Mouse (Mus musculus): ENCODE data around the gene 1600015I10Rik.
"Not testable (repeated sequence)": the region's sequence is repeated elsewhere in the genome, so short reads cannot be mapped to it uniquely, and the experiment has no call there.

The 1600015I10Rik gene

DNA sequence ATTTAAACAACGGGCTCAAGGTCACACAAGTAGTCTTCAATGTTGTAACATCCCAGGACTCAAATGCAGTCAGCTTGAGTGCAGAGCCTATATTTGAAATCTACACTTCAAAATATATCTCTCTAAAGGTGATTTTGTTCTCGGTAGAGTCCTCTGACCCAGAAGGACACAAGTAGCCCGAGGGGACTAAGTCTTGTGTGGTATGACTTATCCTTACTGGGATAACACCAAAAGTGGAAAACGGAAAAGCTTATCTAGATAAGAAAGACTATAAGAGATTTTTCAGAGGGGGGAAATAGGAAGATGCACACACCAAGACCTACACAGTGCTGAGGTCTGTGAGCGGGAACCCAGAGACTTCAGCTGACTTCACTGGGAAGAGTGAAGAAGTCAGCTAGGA lies at the start of gene 1600015I10Rik:
Gene 1600015I10Rik, plus strand, starts transcription at position 301 of the 400 bp plus-strand sequence.
- no peak for DNase-seq (ENCODE audit: low read depth, low spot score)

DNA sequence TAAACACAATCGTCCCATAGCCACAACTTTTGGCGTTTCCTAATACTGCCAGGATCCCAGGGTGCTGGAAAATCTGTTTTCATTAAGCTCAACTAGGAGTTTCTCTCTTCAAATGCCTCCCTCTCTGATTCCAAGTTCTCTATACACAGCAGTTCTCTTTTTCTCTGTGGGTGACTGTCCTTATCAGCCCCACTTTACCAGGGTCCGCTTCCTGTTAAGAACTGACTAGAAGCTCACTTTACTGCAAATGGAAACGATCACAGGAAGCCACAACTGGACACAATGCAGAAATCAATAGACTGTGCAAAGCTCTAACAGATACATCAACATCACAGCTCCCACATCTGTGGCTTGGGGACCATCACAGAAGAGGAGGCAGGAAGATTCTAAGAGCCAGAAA lies 35.5 kb upstream of the 1600015I10Rik start:
- DNase-seq (ENCODE audit: low read depth, low spot score): no peak

DNA sequence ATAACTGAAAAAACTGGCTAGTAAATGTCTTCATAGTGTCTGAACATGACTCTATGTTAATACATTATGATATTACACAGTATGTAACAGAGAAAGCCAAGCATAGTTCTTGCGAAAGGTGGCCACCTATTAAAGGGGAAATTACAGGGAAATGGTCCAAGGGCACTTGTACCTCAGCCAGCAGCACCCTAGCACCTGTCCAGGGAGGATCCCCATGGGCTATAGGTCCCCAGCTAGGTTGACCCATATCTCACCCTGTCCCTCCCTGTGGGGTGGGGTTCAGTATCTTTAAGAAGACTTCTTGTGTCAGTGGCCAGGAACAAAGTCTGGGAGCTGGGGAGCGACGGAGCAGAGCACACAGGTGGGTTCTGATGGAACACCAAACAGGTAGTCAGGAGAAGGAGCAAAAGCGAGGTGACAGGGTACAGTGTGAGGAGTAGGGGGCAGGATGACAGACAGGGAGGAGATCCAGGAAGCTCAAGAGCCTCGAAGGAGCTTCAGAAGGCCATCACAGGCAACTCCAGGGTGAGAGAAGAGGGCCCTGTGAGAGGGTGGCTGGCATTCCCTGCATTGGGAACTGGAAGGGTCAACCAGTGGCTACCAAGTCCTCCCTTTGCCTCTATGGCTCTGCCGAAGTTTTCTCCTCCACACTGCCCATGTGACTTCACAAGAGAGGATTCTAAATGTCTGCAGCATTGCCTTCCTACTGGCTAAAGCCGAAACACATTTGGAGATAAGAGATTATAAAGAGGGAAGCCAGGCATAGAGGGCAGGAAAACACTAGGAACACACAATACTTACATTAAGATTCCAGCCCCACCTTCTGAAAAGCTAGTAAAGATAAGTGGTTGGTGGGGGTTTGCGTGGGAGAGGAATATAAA lies 34.5 kb upstream of the 1600015I10Rik start:
- no peak for DNase-seq (ENCODE audit: low read depth, low spot score)

DNA sequence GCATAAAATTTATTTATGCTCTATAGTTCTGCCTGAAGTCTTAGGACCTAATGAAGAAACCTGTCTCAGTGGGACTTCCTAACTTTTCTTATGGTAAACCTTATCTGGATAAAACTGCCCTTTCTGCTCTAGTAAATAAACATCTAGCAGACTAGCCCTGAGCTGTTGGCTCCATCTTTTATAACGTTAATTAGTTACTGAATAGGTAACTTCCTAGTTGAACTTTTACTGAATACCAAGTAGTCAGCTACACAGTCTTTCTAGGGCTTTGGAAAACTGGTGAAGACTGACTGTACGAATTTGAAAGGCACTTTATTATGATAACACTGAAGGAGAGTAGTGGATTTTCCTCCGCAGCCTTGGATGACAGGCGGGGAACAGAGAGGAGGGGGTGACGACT lies 33.8 kb upstream of the 1600015I10Rik start:
- DNase-seq (ENCODE audit: low read depth, low spot score): no peak

DNA sequence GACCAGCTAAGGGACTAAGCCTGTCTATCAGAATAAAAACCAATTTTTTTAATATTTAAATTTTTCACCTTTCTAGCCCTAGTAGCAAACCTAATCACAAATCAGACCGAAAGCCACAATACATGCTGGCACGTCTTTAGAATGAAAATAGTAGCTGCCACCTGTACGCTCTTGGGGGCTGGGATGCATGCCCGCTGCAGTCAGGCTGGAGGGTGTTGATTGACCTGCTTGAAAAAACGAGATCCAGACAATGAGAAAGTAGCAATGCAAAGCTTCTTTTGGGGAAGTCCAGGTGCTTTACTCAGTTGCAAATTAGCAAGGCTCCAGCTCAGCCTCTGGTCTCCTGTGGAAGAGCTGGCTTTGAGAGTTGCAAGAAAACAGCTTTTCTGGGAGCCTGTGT lies 32.7 kb upstream of the 1600015I10Rik start:
- no peak for DNase-seq (ENCODE audit: low read depth, low spot score)

DNA sequence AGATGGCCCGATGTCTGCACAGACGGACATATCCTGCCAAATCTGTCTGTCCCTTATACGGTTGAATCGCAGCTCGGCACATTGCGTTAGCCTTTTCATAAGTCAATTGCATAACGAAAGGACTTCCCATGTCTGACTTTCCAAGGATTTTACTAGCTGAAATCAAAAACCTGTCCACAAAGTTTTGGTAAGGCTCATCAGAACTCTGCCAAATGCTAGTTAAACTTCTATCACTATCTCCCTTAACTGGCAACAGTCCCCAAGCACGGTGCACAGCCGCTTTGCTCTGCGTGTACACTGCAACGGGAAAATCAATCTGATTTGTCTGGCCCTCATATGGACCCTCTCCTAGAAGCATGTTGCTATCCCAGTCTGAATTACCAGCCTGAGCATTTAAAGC lies 28.4 kb upstream of the 1600015I10Rik start:
- DNase-seq (ENCODE audit: low read depth, low spot score): not testable (repeated sequence)

DNA sequence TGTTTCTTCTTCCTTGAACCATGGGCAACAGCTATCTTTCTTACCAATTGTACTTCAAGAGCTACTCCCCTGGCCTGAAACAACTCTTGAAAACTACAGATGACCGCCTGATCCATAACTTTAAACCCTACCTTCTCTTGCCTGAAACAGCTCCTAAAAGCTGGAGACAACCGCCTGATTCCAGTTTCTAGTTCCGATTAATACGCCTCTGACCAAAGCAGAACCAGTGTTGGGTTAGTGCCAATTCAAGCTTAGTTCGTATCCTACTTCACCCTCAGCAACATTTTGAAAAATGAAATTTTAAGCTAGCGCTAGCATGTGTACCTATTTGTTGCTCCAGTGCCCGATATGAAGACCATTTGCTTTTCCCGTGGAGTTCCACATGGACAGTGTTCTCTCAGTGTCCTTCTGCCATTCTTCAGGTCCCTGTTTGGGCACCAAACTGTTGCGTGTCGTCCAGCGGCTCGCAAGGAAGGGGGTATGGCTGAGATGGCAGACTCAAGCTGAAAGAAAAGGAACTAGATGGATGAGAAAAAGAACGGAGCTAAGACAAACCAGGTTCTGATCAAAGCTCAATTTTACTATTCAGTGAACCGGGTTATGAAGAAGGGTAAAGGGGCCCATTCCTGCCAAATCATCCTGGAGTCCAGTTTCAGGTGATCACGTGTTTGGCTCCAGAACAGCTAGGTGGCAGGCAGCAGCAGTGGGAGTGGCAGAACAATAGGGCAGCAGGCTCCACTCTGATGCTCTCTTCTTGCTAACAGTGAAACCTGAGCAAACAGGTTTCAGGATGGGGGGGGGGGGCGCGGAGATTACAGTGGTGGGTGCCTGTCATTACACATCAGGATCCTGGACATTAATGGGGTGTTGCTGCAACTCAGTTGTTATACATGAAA lies 26.9 kb upstream of the 1600015I10Rik start:
- no peak for DNase-seq (ENCODE audit: low read depth, low spot score)

DNA sequence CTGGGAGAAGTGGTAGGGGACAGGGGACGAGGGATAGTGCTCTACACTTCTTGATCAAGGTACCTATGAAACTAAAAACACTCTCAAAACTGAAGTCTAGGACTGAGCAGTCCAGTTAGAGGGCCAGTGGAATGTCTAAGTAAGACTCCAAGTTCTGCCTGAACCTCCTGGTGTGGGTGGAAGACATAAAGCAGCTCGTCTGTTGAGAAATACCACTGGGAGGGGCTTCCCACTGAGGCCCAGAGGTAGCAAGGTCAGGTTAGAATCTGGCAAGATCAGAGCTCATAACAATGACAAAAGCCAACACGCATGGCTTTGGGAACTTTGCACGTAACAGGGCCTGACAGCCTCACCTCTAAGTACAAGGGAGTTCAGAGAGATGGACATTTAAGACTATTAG lies 26.3 kb upstream of the 1600015I10Rik start:
- no peak for DNase-seq (ENCODE audit: low read depth, low spot score)

DNA sequence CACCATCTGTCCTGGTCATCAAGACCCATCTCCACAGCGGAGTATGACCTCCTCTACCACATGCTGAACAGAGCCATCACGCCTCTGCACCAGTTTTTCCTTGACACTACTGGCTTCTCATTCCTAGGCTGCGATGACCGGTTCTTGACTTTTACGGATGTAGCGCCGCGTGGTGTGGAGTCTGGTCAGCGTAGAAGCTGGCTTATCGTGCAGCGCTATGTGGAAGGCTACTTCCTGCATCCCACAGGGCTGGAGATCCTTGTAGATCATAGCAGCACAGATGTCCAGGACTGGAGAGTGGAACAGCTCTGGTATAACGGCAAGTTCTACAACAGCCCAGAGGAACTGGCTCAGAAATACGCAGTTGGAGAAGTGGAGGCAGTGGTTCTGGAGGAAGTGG lies 24.1 kb upstream of the 1600015I10Rik start:
- DNase-seq (ENCODE audit: low read depth, low spot score): no peak

DNA sequence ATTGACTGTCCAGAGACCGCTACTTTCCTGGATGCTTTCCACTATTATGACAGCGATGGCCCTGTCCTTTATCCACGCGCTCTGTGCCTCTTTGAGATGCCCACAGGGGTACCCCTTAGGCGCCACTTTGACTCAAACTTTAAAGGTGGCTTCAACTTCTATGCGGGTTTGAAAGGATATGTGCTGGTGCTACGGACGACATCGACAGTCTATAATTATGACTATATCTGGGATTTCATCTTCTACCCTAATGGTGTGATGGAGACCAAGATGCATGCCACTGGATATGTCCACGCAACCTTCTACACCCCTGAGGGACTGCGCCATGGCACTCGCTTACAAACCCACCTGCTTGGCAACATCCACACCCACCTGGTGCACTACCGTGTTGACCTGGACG lies 23.3 kb upstream of the 1600015I10Rik start:
- no peak for DNase-seq (ENCODE audit: low read depth, low spot score)

DNA sequence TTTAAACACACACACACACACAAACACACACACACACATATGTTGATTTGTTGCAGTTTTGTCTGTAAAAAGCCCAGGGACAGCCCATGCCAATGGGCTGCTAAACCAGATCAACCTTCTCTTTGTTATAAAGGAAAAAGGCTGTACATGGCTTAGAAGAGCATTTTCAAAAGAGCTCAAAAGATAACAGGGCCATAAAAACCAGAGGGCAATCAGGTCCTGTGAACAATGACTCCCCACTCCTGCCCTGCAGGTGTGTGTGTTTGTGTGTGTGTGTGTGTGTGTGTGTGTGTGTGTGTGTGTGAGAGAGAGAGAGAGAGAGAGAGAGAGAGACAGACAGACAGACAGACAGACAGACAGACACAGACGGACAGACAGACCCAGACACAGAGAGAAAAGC lies 20.5 kb upstream of the 1600015I10Rik start:
- DNase-seq (ENCODE audit: low read depth, low spot score): no peak

DNA sequence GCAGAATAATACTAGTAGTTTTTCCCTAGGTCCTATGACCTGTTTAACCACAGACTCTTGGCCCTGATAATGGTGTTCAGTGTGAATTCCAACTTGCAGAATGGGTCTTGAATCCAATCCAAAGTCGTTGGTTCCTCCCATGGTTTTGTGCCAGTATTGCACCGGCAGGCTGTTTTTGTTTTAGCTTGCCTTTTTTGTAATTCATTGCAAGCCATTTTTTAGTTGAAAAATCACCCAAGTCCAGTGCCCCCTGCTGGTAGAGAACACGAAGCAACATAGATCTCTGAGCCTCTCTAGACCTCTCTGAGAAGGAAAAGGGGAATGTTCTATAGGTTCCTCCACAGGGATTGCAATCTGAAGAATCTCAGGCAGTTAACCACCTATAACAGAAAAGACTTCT lies 17.7 kb upstream of the 1600015I10Rik start:
- peak; percentile 72 for DNase-seq (ENCODE audit: low read depth, low spot score)

DNA sequence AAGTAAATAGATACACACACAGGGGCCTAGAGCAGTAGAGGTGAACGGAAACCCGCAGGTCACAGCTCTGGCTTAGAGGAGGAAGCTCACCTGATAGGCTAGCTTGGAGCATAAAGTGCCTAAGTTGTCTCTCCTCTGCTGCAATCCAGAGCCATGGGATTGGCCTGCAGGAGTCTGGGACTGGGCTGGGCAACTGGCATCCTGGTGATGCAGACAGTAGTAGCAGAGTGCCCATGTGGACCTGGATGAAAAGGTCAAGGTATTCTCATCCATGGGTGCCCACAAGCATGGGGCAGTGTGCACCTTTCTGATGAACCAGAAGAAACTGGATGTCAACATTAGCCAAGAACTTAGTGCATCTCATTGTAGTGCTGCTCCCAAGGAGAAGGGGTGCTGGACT lies 16.1 kb upstream of the 1600015I10Rik start:
- DNase-seq (ENCODE audit: low read depth, low spot score): no peak

DNA sequence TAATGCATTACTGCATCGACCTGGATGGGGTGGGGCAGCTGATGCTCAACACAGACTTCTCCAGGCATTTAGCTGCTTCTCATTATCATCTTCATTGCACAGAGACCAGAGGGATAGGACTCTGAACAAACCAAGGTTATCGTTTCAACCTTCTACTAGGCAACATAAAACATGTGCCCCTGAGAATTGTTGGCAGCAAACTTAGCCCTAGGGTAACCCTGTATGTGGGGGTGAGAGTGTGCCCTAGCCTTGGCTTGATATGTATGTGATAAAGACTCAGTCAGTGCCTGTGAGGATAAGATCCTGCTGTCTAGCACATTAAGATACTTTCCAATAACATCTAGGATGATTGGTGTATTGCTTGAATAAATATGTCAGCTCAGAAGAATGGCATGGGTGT lies 19.9 kb downstream of the 1600015I10Rik start:
- no peak for DNase-seq (ENCODE audit: low read depth, low spot score)

DNA sequence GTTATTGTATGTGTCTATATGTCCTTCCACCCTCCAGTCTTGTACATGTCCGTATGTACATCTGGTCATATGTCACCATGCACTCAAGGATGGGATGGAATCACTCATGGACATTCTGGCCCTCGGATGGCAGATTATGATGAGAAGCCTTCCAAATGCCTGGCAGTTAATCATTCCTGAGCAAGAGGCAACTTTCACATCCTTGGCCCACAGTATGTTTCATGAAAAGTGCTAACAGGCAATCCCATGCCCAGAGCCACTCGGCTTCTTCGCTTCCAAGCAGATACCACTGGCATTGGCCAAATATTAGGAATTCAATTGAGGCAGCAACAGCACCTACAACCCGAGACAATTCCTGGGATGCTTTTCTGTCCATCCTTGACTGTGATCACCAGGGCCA lies 21.0 kb downstream of the 1600015I10Rik start:
- no peak for DNase-seq (ENCODE audit: low read depth, low spot score)

DNA sequence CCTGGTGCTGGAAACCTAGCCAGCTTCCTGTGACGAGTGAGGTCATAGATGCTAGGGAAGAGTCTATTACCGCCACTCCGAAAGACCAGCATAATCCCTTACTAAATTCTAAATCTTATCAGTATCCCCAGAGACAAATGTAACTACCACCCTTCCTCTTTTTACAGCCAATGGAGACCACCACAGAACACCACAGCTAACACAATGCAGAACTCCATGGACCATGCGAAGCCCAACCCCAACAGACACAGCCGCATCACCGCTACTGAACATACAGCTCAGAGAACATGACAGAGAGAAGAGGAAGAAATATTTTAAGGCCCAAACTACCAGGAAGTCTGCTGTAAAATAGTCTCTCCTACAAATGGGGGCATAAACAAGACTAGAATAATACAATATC lies 21.9 kb downstream of the 1600015I10Rik start:
- no peak for DNase-seq (ENCODE audit: low read depth, low spot score)

DNA sequence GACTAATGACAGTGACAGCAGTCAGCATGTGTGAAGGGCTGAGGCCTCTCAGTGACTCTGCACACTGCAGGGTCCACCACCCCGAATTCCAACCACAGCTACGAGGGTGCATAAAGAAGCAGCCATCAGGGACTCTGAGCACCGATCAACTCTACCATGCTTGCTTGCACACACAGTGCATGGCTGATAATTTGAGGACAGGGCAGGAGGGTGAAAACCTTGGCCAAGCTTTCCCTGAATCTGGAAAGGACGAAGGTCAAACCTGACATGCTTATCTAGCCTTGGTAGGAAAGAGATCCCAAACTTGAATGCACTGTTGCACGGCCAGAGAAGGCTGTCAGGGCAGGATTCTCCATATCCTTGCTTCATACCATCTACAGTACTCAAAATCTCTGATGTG lies 23.5 kb downstream of the 1600015I10Rik start:
- no peak for DNase-seq (ENCODE audit: low read depth, low spot score)

DNA sequence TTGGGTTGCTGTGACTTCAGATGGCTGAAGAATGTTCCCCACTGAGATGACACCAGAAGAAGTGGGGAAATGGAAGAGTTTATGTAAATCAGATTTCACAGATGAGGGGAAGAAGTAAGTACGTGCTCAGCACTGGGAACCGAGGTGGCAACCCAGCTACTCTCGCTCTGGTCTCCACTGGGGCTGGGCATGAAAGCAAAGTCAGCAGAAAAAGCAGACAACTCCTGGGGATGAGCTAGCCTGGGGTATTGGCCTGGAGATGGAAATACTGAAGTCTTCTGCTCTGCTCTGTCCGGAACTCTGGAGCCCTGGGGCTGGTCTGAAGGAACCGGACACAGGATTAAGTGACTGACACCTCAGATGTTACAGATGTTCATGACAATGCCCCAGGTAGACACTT lies 24.5 kb downstream of the 1600015I10Rik start:
- no peak for DNase-seq (ENCODE audit: low read depth, low spot score)

DNA sequence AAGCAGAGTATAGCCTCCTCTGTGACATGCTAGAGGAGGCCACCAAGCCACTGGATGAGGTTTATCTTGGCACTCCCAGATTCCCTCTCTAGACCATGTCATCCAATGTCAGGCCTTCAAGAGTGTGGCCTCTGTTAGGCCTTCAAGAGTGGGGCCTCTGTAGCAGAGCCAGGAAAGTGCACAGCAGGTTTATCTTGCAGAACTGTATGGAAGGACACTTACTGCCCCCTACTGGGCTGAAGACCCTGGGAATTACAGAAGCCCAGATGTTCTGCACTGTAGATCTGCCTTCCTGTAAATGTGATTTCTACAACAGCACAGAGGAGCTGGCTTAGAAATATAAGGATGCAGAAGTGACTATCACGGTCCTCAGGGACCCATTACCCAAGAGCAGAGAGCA lies 25.3 kb downstream of the 1600015I10Rik start:
- DNase-seq (ENCODE audit: low read depth, low spot score): peak; percentile 65

DNA sequence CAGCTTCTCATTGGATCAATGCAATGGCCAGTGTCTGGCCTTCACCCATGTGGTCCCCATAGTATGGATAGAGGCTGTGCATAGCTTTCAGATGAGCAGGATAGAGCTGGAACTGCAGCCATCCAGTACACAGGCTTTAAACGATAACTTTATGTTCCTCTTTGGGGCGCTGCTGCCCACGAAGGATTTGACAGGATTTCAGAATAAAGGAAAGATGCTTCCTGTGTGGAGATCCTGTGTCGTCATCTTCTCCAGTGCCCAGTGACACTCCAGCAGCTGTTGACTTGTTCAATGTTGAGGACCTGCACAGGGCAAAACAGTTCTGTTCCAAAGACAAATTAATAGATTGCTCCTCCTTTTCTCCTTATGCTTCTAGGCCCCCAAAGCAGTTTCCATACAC lies 27.1 kb downstream of the 1600015I10Rik start:
- DNase-seq (ENCODE audit: low read depth, low spot score): no peak

DNA sequence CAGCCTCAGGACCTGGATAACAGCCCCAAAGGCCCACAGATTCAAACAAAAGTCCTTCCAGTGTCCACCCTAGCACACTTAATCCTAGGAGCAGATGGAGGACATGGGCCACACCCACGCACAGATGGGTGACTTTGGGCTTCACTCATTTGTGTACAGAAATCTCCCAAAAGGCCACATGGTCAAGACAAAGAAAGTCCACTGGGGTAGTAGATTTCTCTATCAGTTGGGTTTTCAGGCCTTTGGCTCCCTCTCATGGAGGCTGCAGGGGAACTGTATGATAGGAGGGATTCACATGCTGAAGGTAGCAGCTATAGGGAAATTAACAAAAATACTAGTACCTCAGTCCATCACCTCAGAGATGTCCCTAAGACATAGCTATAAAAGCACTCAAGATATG lies 28.4 kb downstream of the 1600015I10Rik start:
- DNase-seq (ENCODE audit: low read depth, low spot score): no peak

DNA sequence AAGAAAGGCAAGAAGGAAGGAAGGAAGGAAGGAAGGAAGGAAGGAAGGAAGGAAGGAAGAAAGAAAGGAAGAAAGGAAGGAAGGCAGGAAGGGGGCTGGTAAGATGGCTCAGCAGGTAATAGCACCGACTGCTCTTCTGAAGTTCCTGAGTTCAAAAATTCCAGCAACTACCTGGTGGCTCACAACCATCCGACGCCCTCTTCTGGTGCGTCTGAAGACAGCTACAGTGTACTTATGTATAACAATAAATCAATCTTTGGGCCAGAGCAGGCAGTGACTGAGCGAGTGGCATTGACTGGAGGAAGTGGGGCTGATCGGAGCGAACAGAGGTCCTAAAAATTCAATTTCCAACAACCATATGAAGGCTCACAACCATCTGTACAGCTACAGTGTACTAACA lies 29.5 kb downstream of the 1600015I10Rik start:
- peak; percentile 23 for DNase-seq (ENCODE audit: low read depth, low spot score)

DNA sequence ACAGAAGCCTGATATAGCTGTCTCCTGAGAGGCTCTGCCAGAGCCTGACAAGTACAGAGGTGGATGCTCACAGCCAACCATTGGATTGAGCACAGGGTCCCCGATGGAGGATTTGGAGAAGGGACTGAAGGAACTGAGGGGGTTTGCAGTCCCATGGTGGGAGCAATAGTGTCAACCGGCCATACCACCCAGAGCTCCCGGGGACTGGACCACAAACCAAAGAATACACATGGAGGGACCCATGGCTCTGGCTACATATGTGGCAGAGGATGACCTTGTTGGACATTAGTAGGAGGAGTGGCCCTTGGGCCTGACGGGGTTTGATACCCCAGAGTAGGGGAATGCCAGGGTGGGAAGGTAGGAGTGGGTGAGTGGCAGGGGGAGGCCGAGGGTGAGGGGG lies 37.0 kb downstream of the 1600015I10Rik start:
- not testable (repeated sequence) for DNase-seq (ENCODE audit: low read depth, low spot score)

Measured in CD4-positive, CD25-positive, alpha-beta regulatory T cell, adult 2 months (primary cell).